Mouse (Mus musculus): Measurements from ENCODE around the gene Ptprn2. TPM values are rescaled to one million over a fixed set of nuclear protein-coding genes. Genes with fewer than 3 reads are reported as not detected.
"Not testable (repeated sequence)": the region's sequence is repeated elsewhere in the genome, so short reads cannot be mapped to it uniquely, and the experiment has no call there.

Ptprn2 gene
- polyA plus RNA-seq, 1 experiment from 2014 or later = 0.08 TPM

GRCm38 (mm10) chr12:116478771-116479170, 6.7 kb upstream of the Ptprn2 start:
- no peak for ATAC-seq (ENCODE audit: insufficient number of reproducible peaks, insufficient read depth, low FRiP score, low TSS enrichment, low read depth)
- H3K36me3 ChIP-seq = no peaks in the 10 kb centered on the region
- WGBS = 56% methylated on average over 1 of the region's 1 CpGs
- H3K9me3 ChIP-seq = no peaks in the 10 kb centered on the region
- no peak overlapping the region for H3K27ac ChIP-seq
- H3K27me3 ChIP-seq = no peaks in the 10 kb centered on the region
- no peaks in the 10 kb centered on the region for H3K4me1 ChIP-seq
- no peak overlapping the region for H3K4me3 ChIP-seq
- no peak overlapping the region for H3K9ac ChIP-seq
- no peak overlapping the region for H3K4me2 ChIP-seq

GRCm38 (mm10) chr12:116481921-116482320, 3.6 kb upstream of the Ptprn2 start:
- Histone ChIP-seq H3K36me3 (no peaks in the 10 kb centered on the region), H3K4me3 (no peak overlapping the region), H3K27me3 (peaks cover 19% of the 10 kb centered on the region), H3K4me1 (peaks cover 9% of the 10 kb centered on the region), H3K4me2 (no peak overlapping the region), H3K9ac (no peak overlapping the region), H3K27ac (no peak overlapping the region), H3K9me3 (no peaks in the 10 kb centered on the region)
- WGBS = 76% methylated on average over 1 of the region's 1 CpGs
- no peak for ATAC-seq (ENCODE audit: insufficient number of reproducible peaks, insufficient read depth, low FRiP score, low TSS enrichment, low read depth)

DNA sequence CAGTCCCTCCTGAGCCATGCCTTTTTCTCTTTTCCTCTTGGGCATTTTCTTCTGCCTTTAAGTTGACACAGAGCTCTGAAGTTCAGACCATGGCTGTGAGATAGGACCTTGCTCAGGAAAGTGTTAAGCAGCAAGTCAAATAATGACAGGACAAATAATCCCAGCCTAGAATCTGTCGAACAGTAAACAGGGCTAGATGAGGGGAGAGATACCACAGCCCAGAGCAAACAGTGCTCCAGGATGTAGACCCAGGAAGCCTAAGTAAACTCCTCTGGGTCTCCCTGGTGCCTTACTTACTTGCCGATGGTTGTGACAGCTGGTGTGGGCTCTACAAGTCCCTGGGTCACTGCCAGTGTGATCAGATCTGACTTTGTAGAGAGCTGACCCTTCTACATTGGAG, 1.9 kb upstream of the Ptprn2 start:
- no peak for ATAC-seq (ENCODE audit: insufficient number of reproducible peaks, insufficient read depth, low FRiP score, low TSS enrichment, low read depth)
- Histone ChIP-seq H3K4me2 (no peak overlapping the region), H3K27ac (no peak overlapping the region), H3K4me1 (peaks cover 9% of the 10 kb centered on the region), H3K9ac (no peak overlapping the region), H3K27me3 (peaks cover 32% of the 10 kb centered on the region), H3K9me3 (no peaks in the 10 kb centered on the region), H3K4me3 (no peak overlapping the region), H3K36me3 (no peaks in the 10 kb centered on the region)
- WGBS = 61% methylated on average over 2 of the region's 2 CpGs

DNA sequence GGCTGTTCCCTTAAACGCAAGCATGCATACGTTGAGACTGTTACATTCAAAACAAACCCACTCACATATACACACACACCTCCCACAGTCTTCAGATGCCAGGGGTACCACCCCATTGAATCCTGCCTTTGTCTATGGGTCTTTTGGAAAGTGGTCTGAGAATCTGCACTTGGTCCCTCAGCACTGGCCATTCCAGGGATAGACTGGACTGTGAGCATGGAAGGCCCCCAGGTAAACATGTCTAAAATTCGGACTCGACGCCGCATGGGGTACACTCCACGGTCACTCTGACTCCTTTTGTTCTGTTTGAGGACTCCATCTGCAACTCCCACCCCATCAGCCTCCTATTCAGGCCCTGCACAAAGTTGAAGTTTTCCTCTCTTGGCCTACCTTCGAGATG, 529 bp upstream of the Ptprn2 start:
- H3K4me1 ChIP-seq = peaks cover 9% of the 10 kb centered on the region
- peak overlapping the region; percentile 55; the same call in 1 of the 2 replicates for H3K4me3 ChIP-seq
- 77% methylated on average over 8 of the region's 8 CpGs for WGBS
- H3K27me3 ChIP-seq = peaks cover 32% of the 10 kb centered on the region
- H3K9ac ChIP-seq = no peak overlapping the region
- H3K4me2 ChIP-seq = peak overlapping the region; percentile 99
- ATAC-seq (ENCODE audit: insufficient number of reproducible peaks, insufficient read depth, low FRiP score, low TSS enrichment, low read depth) = no peak
- H3K27ac ChIP-seq = no peak overlapping the region
- H3K36me3 ChIP-seq = no peaks in the 10 kb centered on the region
- H3K9me3 ChIP-seq = no peaks in the 10 kb centered on the region

DNA sequence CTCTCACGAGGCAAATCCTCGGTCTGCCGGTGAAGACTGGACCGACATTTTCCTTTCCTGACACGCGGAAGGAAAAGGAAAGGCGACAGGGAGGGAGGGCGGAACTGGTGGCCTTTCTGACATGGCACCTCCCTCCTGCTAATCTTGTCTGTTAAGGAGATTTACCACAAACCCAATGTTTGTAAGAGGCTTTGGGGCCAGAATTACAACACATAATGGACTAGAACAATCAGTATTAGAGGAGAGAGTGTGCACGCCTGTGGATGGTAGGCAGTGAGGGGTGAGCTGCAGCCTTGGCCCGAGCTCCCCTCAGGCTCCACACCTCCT, 847 bp downstream of the Ptprn2 start:
- Histone ChIP-seq H3K4me2 (peak overlapping the region; percentile 99), H3K27ac (no peak overlapping the region), H3K4me1 (peaks cover 9% of the 10 kb centered on the region), H3K27me3 (peaks cover 32% of the 10 kb centered on the region), H3K9me3 (no peaks in the 10 kb centered on the region), H3K36me3 (no peaks in the 10 kb centered on the region), H3K9ac (peak overlapping the region; percentile 54; the same call in 1 of the 2 replicates), H3K4me3 (peak overlapping the region; percentile 55)
- WGBS = 3% methylated on average over 10 of the region's 10 CpGs
- ATAC-seq (ENCODE audit: insufficient number of reproducible peaks, insufficient read depth, low FRiP score, low TSS enrichment, low read depth) = no peak

- H3K4me2 ChIP-seq = no peak overlapping the region
- 77% methylated on average over 8 of the region's 8 CpGs for WGBS
- no peak for ATAC-seq (ENCODE audit: insufficient number of reproducible peaks, insufficient read depth, low FRiP score, low TSS enrichment, low read depth)
Measured at GRCm38 (mm10) chr12:116488836-116489235, 3.3 kb downstream of the Ptprn2 start.

DNA sequence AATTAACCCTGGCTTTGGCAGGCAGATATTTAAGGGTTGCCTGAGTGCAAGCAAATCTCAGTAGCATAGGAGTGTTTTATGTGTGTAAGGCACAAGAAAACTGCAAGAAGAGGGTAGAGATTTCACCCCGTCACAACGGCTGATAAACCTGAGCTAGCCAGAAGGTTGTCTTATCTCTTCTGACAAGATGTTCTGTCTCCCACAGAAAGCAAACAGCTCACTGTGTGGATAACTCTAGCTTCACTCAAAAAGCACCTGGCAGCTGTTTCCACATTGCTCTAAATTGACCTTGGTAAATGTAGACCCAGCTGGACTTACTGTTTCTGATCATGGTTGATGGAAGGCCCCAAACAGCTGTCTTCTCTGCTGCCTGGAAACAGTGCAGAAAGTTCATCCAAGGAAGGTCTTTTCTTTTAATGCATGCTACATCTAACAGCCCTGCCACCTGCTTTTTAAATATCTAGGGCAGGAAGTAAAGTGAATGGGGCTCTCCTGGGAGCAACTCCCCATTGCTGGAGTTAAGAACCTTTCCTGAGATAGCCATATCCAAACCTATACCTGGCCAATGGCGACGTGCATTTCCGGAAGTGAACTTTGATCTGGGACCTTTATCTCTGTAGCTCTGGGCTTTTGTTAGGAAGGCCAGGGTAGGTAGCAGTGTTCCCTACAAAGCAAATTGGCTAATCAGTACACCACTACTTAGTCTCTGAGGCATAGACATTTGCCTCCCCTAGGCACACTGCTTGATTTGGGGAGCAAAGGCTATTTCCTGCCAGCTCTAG, 5.2 kb downstream of the Ptprn2 start:
- Histone ChIP-seq H3K4me1 (peaks cover 9% of the 10 kb centered on the region), H3K4me3 (no peak overlapping the region), H3K4me2 (no peak overlapping the region), H3K27ac (no peak overlapping the region), H3K9me3 (no peaks in the 10 kb centered on the region), H3K27me3 (peaks cover 25% of the 10 kb centered on the region), H3K36me3 (no peaks in the 10 kb centered on the region), H3K9ac (no peak overlapping the region)
- no peak for ATAC-seq (ENCODE audit: insufficient number of reproducible peaks, insufficient read depth, low FRiP score, low TSS enrichment, low read depth)
- WGBS = 89% methylated on average over 5 of the region's 5 CpGs

More at GRCm38 (mm10) chr12:116488836-116489235, 3.3 kb downstream of the Ptprn2 start:
- H3K27me3 ChIP-seq = peaks cover 32% of the 10 kb centered on the region
- H3K36me3 ChIP-seq = no peaks in the 10 kb centered on the region
- no peak overlapping the region for H3K4me3 ChIP-seq
- peaks cover 9% of the 10 kb centered on the region for H3K4me1 ChIP-seq
- H3K9ac ChIP-seq = no peak overlapping the region
- no peaks in the 10 kb centered on the region for H3K9me3 ChIP-seq
- H3K27ac ChIP-seq = no peak overlapping the region

- no peak overlapping the region for H3K4me3 ChIP-seq
- no peaks in the 10 kb centered on the region for H3K9me3 ChIP-seq
- no peak overlapping the region for H3K4me2 ChIP-seq
- H3K27me3 ChIP-seq = no peaks in the 10 kb centered on the region
- H3K36me3 ChIP-seq = no peaks in the 10 kb centered on the region
- H3K4me1 ChIP-seq = no peaks in the 10 kb centered on the region
- no peak for ATAC-seq (ENCODE audit: insufficient number of reproducible peaks, insufficient read depth, low FRiP score, low TSS enrichment, low read depth)
- no peak overlapping the region for H3K27ac ChIP-seq
- no peak overlapping the region for H3K9ac ChIP-seq
Measured at GRCm38 (mm10) chr12:116498666-116499065, 13.1 kb downstream of the Ptprn2 start.

- no peak overlapping the region for H3K27ac ChIP-seq
- WGBS = 88% methylated on average over 11 of the region's 11 CpGs
- H3K4me3 ChIP-seq = no peak overlapping the region
- no peak for ATAC-seq (ENCODE audit: insufficient number of reproducible peaks, insufficient read depth, low FRiP score, low TSS enrichment, low read depth)
- no peaks in the 10 kb centered on the region for H3K36me3 ChIP-seq
- H3K27me3 ChIP-seq = no peaks in the 10 kb centered on the region
- no peak overlapping the region for H3K9ac ChIP-seq
- no peaks in the 10 kb centered on the region for H3K9me3 ChIP-seq
- H3K4me1 ChIP-seq = no peaks in the 10 kb centered on the region
- no peak overlapping the region for H3K4me2 ChIP-seq
Measured at GRCm38 (mm10) chr12:116500652-116501051, 15.1 kb downstream of the Ptprn2 start.

DNA sequence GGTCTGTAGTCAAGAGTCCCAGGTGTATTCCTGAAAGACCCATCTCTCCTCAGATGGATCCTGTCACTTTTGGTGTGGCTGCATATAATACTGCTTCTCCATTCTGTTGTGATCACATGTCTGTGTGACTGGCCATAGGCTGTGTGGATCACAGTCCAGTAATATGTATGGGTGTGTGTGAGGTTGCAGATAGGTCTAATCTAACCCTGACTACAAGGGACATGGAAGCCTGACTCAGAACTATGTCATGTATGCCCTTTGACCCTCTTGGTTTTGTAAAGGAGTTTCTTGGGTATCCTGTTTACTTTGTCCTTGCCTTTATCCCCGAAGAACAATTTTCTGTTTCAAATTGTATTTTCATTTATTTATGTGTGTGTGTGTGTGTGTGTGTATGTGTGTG, 27.0 kb downstream of the Ptprn2 start:
- Histone ChIP-seq H3K9ac (no peak overlapping the region), H3K4me1 (no peaks in the 10 kb centered on the region), H3K9me3 (no peaks in the 10 kb centered on the region; the same call in 1 of the 2 replicates), H3K4me2 (no peak overlapping the region), H3K36me3 (no peaks in the 10 kb centered on the region), H3K27ac (no peak overlapping the region), H3K27me3 (no peaks in the 10 kb centered on the region), H3K4me3 (no peak overlapping the region)
- 83% methylated on average over 1 of the region's 1 CpGs for WGBS
- ATAC-seq (ENCODE audit: insufficient number of reproducible peaks, insufficient read depth, low FRiP score, low TSS enrichment, low read depth) = no peak

DNA sequence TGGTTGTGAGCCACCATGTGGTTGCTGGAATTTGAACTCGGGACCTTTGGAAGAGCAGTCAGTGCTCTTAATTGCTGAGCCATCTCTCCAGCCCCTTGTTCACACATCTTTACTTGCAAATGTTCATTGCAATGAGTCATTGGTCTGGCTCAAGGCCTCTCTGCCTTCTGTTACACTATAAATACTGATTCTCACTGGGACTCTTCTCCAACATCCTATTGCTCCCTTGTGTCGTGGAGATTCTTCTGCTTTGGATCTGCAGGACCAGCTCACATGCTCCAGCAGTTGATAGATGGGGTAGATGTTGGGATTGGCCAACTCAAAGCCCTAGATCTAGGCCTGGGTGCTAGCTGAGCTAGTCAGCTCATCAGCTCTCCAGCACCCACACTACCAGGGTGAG, 28.3 kb downstream of the Ptprn2 start:
- not testable (repeated sequence) for ATAC-seq (ENCODE audit: insufficient number of reproducible peaks, insufficient read depth, low FRiP score, low TSS enrichment, low read depth); H3K4me2 ChIP-seq

DNA sequence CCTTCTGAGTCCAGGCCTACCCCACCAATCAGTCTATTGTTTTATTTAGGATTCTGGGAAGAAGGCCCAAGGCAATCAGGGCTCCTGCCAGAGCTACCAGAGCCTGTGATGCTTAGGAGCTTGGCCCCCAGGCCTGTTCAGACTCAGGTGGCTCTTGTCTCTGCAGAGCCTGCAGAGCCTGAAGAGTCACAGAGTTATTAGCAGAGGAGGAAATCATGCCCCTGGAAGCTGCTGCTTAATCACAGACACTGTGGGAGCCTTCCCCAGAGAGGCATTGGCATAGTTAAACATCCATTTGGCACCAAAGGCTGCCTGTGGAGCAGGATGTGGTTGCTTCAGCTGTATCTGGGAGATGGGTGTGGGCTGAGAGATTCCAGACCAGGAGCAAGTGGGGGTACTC, 30.3 kb downstream of the Ptprn2 start:
- Histone ChIP-seq H3K27ac (no peak overlapping the region), H3K9ac (no peak overlapping the region), H3K4me1 (no peaks in the 10 kb centered on the region), H3K4me2 (no peak overlapping the region), H3K36me3 (no peaks in the 10 kb centered on the region), H3K4me3 (no peak overlapping the region), H3K9me3 (no peaks in the 10 kb centered on the region; the same call in 1 of the 2 replicates), H3K27me3 (no peaks in the 10 kb centered on the region)
- no peak for ATAC-seq (ENCODE audit: insufficient number of reproducible peaks, insufficient read depth, low FRiP score, low TSS enrichment, low read depth)

More for the DNA sequence above, 28.3 kb downstream of the Ptprn2 start:
- H3K4me1 ChIP-seq, H3K9me3 ChIP-seq, H3K36me3 ChIP-seq, H3K27me3 ChIP-seq, H3K27ac ChIP-seq, H3K9ac ChIP-seq, H3K4me3 ChIP-seq: not testable (repeated sequence)
- 75% methylated on average over 2 of the region's 2 CpGs for WGBS

Data from embryonic facial prominence, embryonic 13.5 days (tissue).